Mouse (Mus musculus) retina, postnatal 1 day (tissue): Measurements from ENCODE around the gene Csnk1g1.

Experiments
- DNase-seq: peaks from one replicate; pipeline ENCODE4 v3.0.0-alpha.2; 2012

Csnk1g1 gene

DNA sequence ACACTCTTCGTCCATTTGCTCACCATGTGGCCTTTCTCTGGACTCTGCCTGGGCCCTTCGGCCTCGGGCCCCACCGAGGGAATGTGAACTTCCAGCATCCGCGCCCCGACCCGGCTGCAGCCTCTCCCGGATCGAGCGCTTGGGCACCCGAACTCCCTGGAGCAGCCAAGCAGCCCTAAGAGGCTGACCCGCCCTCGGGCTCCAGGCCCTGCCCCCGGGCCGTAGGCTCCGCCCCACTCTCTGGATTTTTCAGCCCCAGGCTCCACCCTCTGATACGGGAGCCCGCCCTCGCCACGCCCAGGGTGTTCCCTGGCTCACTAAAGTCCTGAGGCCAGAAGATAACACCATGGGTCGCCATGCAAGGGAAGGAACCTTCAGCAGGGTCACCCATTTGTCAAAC, 160.9 kb downstream of the Csnk1g1 start, which contains the start of gene Snx22:
Gene Snx22, minus strand, starts transcription at position 137 of the 400 bp plus-strand sequence.
- DNase-seq: peak; percentile 88

DNA sequence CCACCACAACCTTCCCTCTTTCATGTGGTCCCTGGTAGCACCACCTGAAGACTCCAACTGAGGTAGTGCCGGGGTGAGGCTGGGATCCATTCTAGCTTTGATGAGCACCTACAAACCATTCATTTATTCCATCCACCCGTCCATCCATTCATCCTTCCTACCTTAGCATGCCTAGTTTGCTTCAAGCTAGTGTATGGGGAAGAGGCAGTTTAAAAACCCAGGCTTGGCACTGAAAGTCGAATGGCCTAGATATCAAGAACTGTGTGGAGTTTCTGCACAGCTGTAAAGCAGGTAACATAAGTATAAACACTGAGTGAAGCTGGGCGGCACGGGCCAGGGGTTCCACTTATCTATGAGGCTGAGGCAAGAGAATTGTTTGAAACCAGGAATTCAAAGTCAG, 161.4 kb downstream of the Csnk1g1 start:
- no peak for DNase-seq

- DNase-seq: no peak
Observed at GRCm38 (mm10) chr9:66072754-66073153, 164.0 kb downstream of the Csnk1g1 start.

- DNase-seq: no peak
Observed at GRCm38 (mm10) chr9:66078072-66078471, 169.3 kb downstream of the Csnk1g1 start.

GRCm38 (mm10) chr9:66078493-66078892, 169.8 kb downstream of the Csnk1g1 start:
- DNase-seq: peak; percentile 39

DNA sequence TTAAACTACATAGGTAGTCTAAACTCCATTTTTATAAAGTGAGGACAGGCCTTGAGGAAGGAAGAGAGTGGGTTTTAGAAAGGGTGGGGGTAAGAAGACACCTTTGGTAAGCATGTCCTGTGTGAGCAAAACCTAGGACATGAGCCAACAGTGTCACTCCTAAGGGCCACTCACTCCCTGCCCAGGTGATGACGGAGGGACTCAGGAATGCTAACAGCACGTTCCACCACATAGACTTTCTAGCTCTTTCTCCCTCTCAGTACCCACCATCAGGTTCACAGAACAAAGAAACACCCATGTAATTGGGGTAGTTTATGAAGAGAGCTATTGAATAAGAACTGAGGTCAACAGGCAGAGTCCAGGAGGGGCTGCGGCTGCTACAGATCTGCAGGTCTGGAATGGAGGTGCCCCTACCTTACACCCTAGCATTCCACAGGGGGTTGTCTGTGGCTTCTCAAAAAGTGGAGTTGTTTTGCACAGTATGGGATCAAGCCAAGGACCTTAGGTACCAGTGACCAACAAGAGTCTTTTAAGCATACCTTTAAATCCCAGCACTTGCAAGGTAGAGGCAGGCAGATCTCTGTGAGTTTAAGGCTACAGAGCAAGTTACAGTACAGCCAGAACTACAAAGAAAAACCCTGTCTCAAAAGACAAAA, 172.2 kb downstream of the Csnk1g1 start:
- DNase-seq: no peak

DNA sequence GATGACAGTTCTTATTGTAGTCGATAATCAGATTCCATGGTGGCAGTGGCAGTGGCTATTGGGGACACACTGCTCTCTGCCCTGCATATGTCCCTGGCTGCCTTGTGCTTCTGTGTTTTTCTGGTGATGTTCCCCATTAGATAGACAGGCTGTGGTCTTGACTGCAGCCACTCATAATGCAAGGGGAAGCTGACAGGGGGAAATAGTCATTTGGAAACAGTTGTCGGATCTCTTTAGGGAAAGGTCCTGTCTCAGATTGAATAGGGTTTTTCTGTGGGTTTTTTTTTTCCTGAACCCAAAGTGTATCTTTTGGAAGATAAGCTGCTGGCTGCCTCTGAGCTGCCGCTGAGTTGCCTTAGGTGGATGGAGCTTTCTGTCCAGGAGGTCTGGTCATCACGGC, 173.3 kb downstream of the Csnk1g1 start:
- DNase-seq: no peak

DNA sequence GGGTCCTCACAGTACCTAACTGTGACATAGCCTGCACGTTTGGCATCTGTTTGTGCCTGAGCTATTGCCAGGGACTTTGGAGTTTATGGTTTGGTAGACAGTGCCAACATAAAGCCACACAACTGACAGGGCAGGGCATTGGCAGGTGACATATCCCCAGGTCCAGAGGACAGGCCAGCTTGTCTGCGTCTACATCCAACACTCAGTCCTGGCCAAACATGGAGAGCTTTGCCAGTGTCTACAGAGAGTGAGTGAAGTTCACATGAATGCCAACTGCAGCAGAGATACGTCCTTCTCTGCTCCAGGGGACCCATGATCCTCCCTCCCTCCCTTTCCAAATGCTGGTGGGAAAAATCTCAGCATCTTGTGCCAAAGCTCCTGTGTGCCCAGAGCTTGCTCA, 175.4 kb downstream of the Csnk1g1 start:
- DNase-seq: no peak

- DNase-seq: no peak
Observed at GRCm38 (mm10) chr9:66087062-66087461, 178.3 kb downstream of the Csnk1g1 start.

GRCm38 (mm10) chr9:66088411-66088810, 179.7 kb downstream of the Csnk1g1 start:
- DNase-seq: peak; percentile 73

GRCm38 (mm10) chr9:66090593-66091244, 182.0 kb downstream of the Csnk1g1 start:
- no peak for DNase-seq

- DNase-seq: no peak
Observed at GRCm38 (mm10) chr9:66091327-66092231, 182.9 kb downstream of the Csnk1g1 start.

DNA sequence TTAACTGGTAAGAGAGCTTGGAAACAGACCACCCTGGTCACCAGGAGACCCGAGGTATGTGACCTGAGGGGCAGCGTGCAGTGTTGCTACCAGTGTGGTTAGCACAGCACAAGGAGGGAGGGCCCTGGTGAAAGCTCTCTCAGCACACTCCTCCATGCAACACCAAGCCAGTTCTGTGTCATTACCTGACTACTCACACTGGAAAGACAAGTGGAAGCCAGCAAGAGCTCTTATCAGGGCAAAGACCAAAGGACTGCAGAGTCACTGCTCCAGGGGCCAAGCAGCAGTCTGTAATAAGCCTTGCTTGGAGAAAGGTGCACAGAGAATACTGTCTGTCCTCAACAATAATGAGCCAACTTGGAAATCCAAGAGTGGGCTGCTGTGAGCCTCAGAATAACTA, 183.9 kb downstream of the Csnk1g1 start:
- DNase-seq: no peak
